Mouse (Mus musculus): ENCODE measurements at regions not wholly inside any gene's neighbourhood (a gene's known extent, or its start where the extent isn't known, plus 50 kb on each side); places are given as distances from the start of the nearest gene placed in this dataset.
A peak's percentile ranks its signal among the peaks of the same experiment; 100 is the strongest.

DNA sequence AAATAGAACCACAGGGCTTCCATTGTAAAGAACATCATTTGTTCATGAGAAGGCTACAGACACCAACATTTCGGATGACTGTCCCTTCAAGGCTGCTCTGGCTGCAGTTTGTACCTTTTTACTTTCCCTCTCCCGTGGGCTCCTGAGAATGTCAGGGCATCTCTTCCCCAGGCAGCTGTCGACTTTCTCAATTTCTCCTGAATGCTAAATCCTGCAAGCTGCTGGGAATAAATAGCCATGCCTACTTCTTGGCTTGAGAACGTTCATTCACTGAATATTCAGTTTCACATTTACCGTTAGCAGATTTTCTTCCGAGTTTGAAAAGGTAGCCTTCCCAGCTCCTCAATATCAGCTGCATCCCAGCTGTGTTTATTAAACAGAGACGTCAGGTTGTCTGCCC is 176.2 kb upstream of the Cep162 start:
- Histone ChIP-seq H3K9ac (no peak overlapping the region), H3K9me3 (replicated peaks) (no peaks in the 10 kb centered on the region), H3K4me3 (no peak overlapping the region), H3K27ac (no peak overlapping the region), H3K36me3 (no peaks in the 10 kb centered on the region), H3K4me2 (replicated peaks) (no peak overlapping the region), H3K27me3 (no peaks in the 10 kb centered on the region), H3K4me1 (no peaks in the 10 kb centered on the region)
- WGBS, result 45% methylated on average over 7 of the region's 7 CpGs
- no peak for ATAC-seq (ENCODE audit: low FRiP score)

- Histone ChIP-seq H3K36me3 (no peaks in the 10 kb centered on the region), H3K4me3 (no peak overlapping the region), H3K27ac (no peak overlapping the region), H3K9me3 (replicated peaks) (no peaks in the 10 kb centered on the region), H3K4me2 (replicated peaks) (no peak overlapping the region), H3K4me1 (no peaks in the 10 kb centered on the region), H3K9ac (no peak overlapping the region), H3K27me3 (0 out of 2 replicates have a peak, but pooled peaks cover 3% of the 10 kb centered on the region)
- WGBS, result 62% methylated on average over 4 of the region's 4 CpGs
- no peak for ATAC-seq (ENCODE audit: low FRiP score)
Measured at GRCm38 (mm10) chr9:87425201-87425600, 169.9 kb upstream of the Cep162 start.

GRCm38 (mm10) chr9:87421175-87421574 is 165.8 kb upstream of the Cep162 start:
- H3K9me3 ChIP-seq (replicated peaks), result no peaks in the 10 kb centered on the region
- no peak overlapping the region for H3K27ac ChIP-seq
- 0 out of 2 replicates have a peak, but pooled peaks cover 3% of the 10 kb centered on the region for H3K27me3 ChIP-seq
- no peak for ATAC-seq (ENCODE audit: low FRiP score)
- no peak overlapping the region for H3K4me2 ChIP-seq (replicated peaks)
- H3K9ac ChIP-seq, result no peak overlapping the region
- 46% methylated on average over 8 of the region's 8 CpGs for WGBS
- no peaks in the 10 kb centered on the region for H3K4me1 ChIP-seq
- H3K4me3 ChIP-seq, result no peak overlapping the region
- H3K36me3 ChIP-seq, result no peaks in the 10 kb centered on the region

DNA sequence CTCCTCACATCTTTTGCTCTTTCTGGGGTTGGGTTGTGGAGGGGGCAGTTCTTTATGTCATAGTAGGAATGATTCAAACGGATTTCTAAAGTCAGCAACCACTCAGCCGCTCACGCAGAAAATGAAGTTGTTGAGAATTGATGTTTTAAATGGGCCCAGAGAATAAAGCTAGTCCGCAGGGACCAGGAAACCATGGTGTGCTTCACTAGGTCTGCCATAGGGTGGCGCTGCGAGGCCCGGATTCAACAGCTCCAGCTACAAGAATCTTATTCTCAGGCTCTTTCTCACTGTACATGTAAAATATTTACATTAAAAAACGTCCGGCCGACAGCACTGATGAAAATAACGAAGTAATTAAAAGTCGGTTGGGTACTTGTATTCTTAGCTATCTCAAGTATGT is 164.0 kb upstream of the Cep162 start:
- 15% methylated on average over 12 of the region's 12 CpGs for WGBS
- Histone ChIP-seq H3K27me3 (0 out of 2 replicates have a peak, but pooled peaks cover 3% of the 10 kb centered on the region), H3K4me1 (no peaks in the 10 kb centered on the region), H3K36me3 (no peaks in the 10 kb centered on the region), H3K4me2 (replicated peaks) (no peak overlapping the region), H3K4me3 (no peak overlapping the region), H3K9ac (no peak overlapping the region), H3K9me3 (replicated peaks) (no peaks in the 10 kb centered on the region), H3K27ac (no peak overlapping the region)
- peak; percentile 64; the same call in 1 of the 2 replicates for ATAC-seq (ENCODE audit: low FRiP score)

DNA sequence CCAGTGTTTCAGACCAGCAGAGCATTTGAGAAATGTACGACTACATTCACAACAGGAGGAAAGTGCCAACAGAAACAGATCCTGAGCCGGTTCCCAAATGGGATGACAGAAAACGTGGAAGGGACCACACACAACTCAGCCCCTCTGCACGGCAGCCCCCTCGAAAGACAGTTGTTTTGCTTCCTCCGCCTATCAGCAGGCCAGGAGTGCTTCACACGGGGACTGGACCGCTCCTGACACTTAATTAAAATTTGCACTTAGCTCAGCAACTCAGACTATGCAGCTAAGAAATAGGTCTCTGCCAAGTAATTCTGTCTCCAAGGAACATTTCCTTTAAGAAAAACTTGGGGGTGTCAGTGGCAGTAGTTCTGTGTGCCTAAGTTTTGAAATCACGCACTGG is 157.6 kb upstream of the Cep162 start:
- Histone ChIP-seq H3K27ac (no peak overlapping the region), H3K9me3 (replicated peaks) (no peaks in the 10 kb centered on the region), H3K4me2 (replicated peaks) (no peak overlapping the region), H3K9ac (no peak overlapping the region), H3K36me3 (no peaks in the 10 kb centered on the region), H3K4me3 (no peak overlapping the region), H3K4me1 (no peaks in the 10 kb centered on the region), H3K27me3 (no peaks in the 10 kb centered on the region)
- WGBS, result 52% methylated on average over 9 of the region's 9 CpGs
- ATAC-seq (ENCODE audit: low FRiP score), result no peak

- Histone ChIP-seq H3K4me2 (replicated peaks) (no peak overlapping the region), H3K4me3 (no peak overlapping the region), H3K9me3 (replicated peaks) (no peaks in the 10 kb centered on the region), H3K4me1 (no peaks in the 10 kb centered on the region), H3K36me3 (no peaks in the 10 kb centered on the region), H3K27me3 (no peaks in the 10 kb centered on the region), H3K9ac (no peak overlapping the region), H3K27ac (no peak overlapping the region)
- 84% methylated on average over 7 of the region's 7 CpGs for WGBS
- no peak for ATAC-seq (ENCODE audit: low FRiP score)
Measured at GRCm38 (mm10) chr9:87411044-87411443, 155.7 kb upstream of the Cep162 start.

DNA sequence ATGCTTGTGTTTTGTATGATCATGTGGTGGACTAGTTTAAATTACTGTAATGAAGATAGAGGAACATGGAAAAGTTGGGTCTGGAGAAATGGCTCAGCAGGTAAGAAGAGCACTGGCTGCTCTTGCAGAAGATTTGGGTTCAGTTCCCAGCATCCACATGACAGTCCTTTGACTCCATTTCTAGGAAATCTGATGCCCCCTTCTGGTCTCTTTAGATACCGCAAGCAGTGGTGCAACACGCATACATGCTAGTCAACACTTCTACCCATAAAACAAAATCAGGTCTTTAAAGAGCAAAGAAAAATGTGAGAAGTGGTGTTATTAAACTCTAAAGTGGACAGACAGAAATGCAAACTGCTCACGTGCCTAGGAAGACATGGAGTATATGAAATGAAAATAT is 154.4 kb upstream of the Cep162 start:
- Histone ChIP-seq H3K4me2 (replicated peaks) (no peak overlapping the region), H3K9me3 (replicated peaks) (no peaks in the 10 kb centered on the region), H3K9ac (no peak overlapping the region), H3K36me3 (no peaks in the 10 kb centered on the region), H3K27me3 (no peaks in the 10 kb centered on the region), H3K4me1 (no peaks in the 10 kb centered on the region), H3K27ac (no peak overlapping the region), H3K4me3 (no peak overlapping the region)
- WGBS, result 89% methylated on average over 3 of the region's 3 CpGs
- no peak for ATAC-seq (ENCODE audit: low FRiP score)

DNA sequence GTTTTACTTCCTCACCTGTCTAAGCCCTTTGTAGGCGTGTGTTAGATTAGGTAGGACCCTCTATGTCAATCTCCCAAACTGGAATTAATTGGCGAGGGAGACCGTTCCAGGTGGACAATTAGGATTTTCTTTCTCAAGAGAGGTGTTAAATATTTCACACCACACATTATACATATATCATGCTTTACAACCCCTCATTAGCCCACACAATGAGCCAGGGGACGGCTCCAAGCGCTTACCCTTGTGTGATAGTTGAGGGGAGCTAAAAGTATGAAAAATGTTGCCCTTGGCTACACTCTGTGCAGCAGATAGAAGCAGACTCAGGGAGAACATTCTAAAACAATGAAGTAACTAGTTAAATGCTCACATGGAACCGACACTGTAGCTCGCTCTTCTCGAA is 153.5 kb upstream of the Cep162 start:
- H3K27ac ChIP-seq, result no peak overlapping the region
- no peaks in the 10 kb centered on the region for H3K36me3 ChIP-seq
- no peak overlapping the region for H3K4me2 ChIP-seq (replicated peaks)
- H3K9ac ChIP-seq, result no peak overlapping the region
- ATAC-seq (ENCODE audit: low FRiP score), result no peak
- no peaks in the 10 kb centered on the region for H3K9me3 ChIP-seq (replicated peaks)
- H3K4me1 ChIP-seq, result no peaks in the 10 kb centered on the region
- no peak overlapping the region for H3K4me3 ChIP-seq
- H3K27me3 ChIP-seq, result no peaks in the 10 kb centered on the region
- 92% methylated on average over 8 of the region's 8 CpGs for WGBS

GRCm38 (mm10) chr9:87406476-87406875 is 151.1 kb upstream of the Cep162 start:
- WGBS, result 69% methylated on average over 12 of the region's 12 CpGs
- no peaks in the 10 kb centered on the region for H3K4me1 ChIP-seq
- no peaks in the 10 kb centered on the region for H3K36me3 ChIP-seq
- no peak overlapping the region for H3K4me3 ChIP-seq
- H3K27me3 ChIP-seq, result no peaks in the 10 kb centered on the region
- H3K4me2 ChIP-seq (replicated peaks), result no peak overlapping the region
- H3K9me3 ChIP-seq (replicated peaks), result no peaks in the 10 kb centered on the region
- no peak for ATAC-seq (ENCODE audit: low FRiP score)
- no peak overlapping the region for H3K9ac ChIP-seq
- H3K27ac ChIP-seq, result no peak overlapping the region

GRCm38 (mm10) chr9:87405115-87405720 is 149.9 kb upstream of the Cep162 start:
- no peak for ATAC-seq (ENCODE audit: low FRiP score)
- H3K27ac ChIP-seq, result no peak overlapping the region
- no peaks in the 10 kb centered on the region for H3K4me1 ChIP-seq
- WGBS, result 93% methylated on average over 7 of the region's 7 CpGs
- no peak overlapping the region for H3K4me3 ChIP-seq
- H3K4me2 ChIP-seq (replicated peaks), result no peak overlapping the region
- H3K36me3 ChIP-seq, result no peaks in the 10 kb centered on the region
- no peak overlapping the region for H3K9ac ChIP-seq
- H3K27me3 ChIP-seq, result no peaks in the 10 kb centered on the region
- H3K9me3 ChIP-seq (replicated peaks), result no peaks in the 10 kb centered on the region

DNA sequence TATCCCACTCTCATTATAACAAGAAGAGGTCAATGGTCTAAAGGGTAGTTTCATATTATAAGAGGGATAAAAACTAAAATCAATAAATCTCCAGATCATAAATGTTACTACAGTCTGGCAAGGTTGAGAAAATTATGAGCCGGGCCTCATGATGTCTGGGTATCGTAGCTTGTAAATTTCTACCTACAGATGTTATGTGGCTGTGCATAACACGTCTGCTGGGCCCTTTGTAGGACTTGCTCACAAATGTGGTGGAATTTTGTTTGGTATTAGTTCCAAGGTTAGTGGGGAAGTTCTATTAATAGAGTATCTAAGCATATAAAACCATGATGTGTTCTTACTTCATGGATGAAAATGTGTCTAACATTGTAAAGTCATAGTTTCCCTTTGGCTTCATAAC is 146.7 kb upstream of the Cep162 start:
- WGBS, result 92% methylated on average over 3 of the region's 3 CpGs

GRCm38 (mm10) chr9:87387516-87387915 is 132.2 kb upstream of the Cep162 start:
- WGBS, result 73% methylated on average over 5 of the region's 5 CpGs
- no peak for ATAC-seq (ENCODE audit: low FRiP score)
- no peak overlapping the region for H3K4me2 ChIP-seq (replicated peaks)
- H3K36me3 ChIP-seq, result no peaks in the 10 kb centered on the region
- H3K27me3 ChIP-seq, result no peaks in the 10 kb centered on the region
- H3K27ac ChIP-seq, result no peak overlapping the region
- no peak overlapping the region for H3K9ac ChIP-seq
- H3K9me3 ChIP-seq (replicated peaks), result no peaks in the 10 kb centered on the region
- H3K4me1 ChIP-seq, result no peaks in the 10 kb centered on the region
- H3K4me3 ChIP-seq, result no peak overlapping the region

More for the DNA sequence above, 146.7 kb upstream of the Cep162 start:
- H3K4me2 ChIP-seq (replicated peaks), result no peak overlapping the region
- H3K9me3 ChIP-seq (replicated peaks), result no peaks in the 10 kb centered on the region
- no peaks in the 10 kb centered on the region for H3K27me3 ChIP-seq
- H3K36me3 ChIP-seq, result no peaks in the 10 kb centered on the region
- no peak overlapping the region for H3K9ac ChIP-seq
- no peaks in the 10 kb centered on the region for H3K4me1 ChIP-seq
- H3K27ac ChIP-seq, result no peak overlapping the region
- no peak for ATAC-seq (ENCODE audit: low FRiP score)
- H3K4me3 ChIP-seq, result no peak overlapping the region

DNA sequence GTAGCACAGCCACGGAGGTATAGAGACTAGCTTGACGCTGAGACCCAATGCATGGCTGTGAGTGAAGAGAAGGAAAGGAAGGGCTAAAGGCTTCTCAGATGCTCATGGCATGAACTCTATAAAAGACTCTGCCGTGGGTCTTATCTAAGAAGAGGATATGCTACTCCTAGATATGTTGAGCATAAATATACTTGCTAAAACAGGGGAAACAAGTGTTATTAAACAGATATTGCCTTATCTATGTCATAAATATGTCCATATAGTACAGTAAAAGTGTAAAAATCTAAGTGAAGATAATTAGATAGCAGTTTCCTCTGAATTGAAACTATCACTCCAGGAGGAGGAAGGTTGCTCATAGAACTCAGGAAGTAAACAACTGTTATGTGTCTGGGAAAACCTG is 128.2 kb upstream of the Cep162 start:
- Histone ChIP-seq H3K27ac (no peak overlapping the region), H3K4me1 (no peaks in the 10 kb centered on the region), H3K4me3 (no peak overlapping the region), H3K4me2 (replicated peaks) (no peak overlapping the region), H3K9me3 (replicated peaks) (no peaks in the 10 kb centered on the region), H3K9ac (no peak overlapping the region), H3K27me3 (no peaks in the 10 kb centered on the region), H3K36me3 (no peaks in the 10 kb centered on the region)
- 83% methylated on average over 3 of the region's 3 CpGs for WGBS
- ATAC-seq (ENCODE audit: low FRiP score), result no peak

Data from hindbrain, embryonic 12.5 days (tissue).